Mouse (Mus musculus) embryonic facial prominence, embryonic 14.5 days (tissue): ENCODE measurements around the gene Zfp148. TPM values are rescaled to one million over a fixed set of nuclear protein-coding genes. Genes with fewer than 3 reads are reported as not detected.
A peak's percentile ranks its signal among the peaks of the same experiment; 100 is the strongest.

Experiments
- ATAC-seq: fragments of 200-750 bp; cut with Nextera tagmentation; 2 replicates; pipeline ENCODE4 v1.8.0; 2017; ENCODE audit warnings: low read depth, moderate number of reproducible peaks, moderate TSS enrichment
- DNase-seq: peaks from one replicate; pipeline ENCODE4 v3.0.0-alpha.2; 2015; ENCODE audit warnings: low spot score
- H3K27ac ChIP-seq: fragments of 300-500 bp; sonication (generic); replicated peaks from 2 replicates; pipeline ENCODE4 v1.5.1; 2014; ENCODE audit warnings: low read depth, mild to moderate bottlenecking, low read length, moderate library complexity
- H3K27me3 ChIP-seq: fragments of 300-500 bp; sonication (generic); replicated peaks from 2 replicates; pipeline ENCODE4 v1.6.1; 2014; ENCODE audit warnings: low read length; ENCODE audit not compliant: control insufficient read depth, insufficient read depth
- H3K36me3 ChIP-seq: fragments of 300-500 bp; sonication (generic); 2 replicates; pipeline ENCODE4 v1.6.1; 2014; ENCODE audit warnings: low read length, mixed read lengths; ENCODE audit not compliant: control insufficient read depth, insufficient read depth
- H3K4me1 ChIP-seq: fragments of 300-500 bp; sonication (generic); 2 replicates; pipeline ENCODE4 v1.6.1; 2014; ENCODE audit warnings: antibody characterized with exemption, low read length; ENCODE audit not compliant: control insufficient read depth, insufficient read depth
- H3K4me2 ChIP-seq: fragments of 300-500 bp; sonication (generic); 2 replicates; pipeline ENCODE4 v1.6.1; 2014; ENCODE audit warnings: low read depth, mild to moderate bottlenecking, low read length, moderate library complexity, mixed read lengths
- H3K4me3 ChIP-seq: fragments of 300-500 bp; sonication (generic); 2 replicates; pipeline ENCODE4 v1.5.1; 2014; ENCODE audit warnings: low read depth, mild to moderate bottlenecking, low read length
- H3K9ac ChIP-seq: fragments of 300-500 bp; sonication (generic); 2 replicates; pipeline ENCODE4 v1.6.1; 2014; ENCODE audit warnings: low read depth, mild to moderate bottlenecking, low read length, moderate library complexity, mixed read lengths
- H3K9me3 ChIP-seq: fragments of 300-500 bp; sonication (generic); 2 replicates; pipeline ENCODE4 v1.6.1; 2016; ENCODE audit warnings: low read length; ENCODE audit not compliant: control insufficient read depth
- WGBS: fragments of 180-500 bp; shearing (Covaris S2); extraction: QIAGEN DNeasy Blood & Tissue Kit; methylation state at CpG from one replicate; pipeline ENCODE4 v1.1.7; 2014; 5-methylcytosine and 5-hydroxymethylcytosine counted together
- polyA plus RNA-seq: library from polyadenylated mRNA; unstranded; fragments of >200 nt; fragmentation: Nextera tagmentation; extraction: Ambion mirVana; gene quantifications from 2 replicates; pipeline ENCODE4 v1.2.1, GENCODE M21; 2014

Gene Zfp148
- polyA plus RNA-seq, 1 experiment from 2014 or later = 51.8 TPM

- ATAC-seq = no peak
- H3K27ac ChIP-seq = no peak overlapping the region
- WGBS = 81% methylated on average over 6 of the region's 6 CpGs
Observed at GRCm38 (mm10) chr16:33455263-33455910, 74.8 kb downstream of the Zfp148 start.

GRCm38 (mm10) chr16:33459101-33459500, 78.5 kb downstream of the Zfp148 start:
- H3K4me1 ChIP-seq = peaks cover 12% of the 10 kb centered on the region
- ATAC-seq = no peak
- peaks cover 25% of the 10 kb centered on the region for H3K36me3 ChIP-seq
- no peaks in the 10 kb centered on the region for H3K9me3 ChIP-seq
- no peak overlapping the region for H3K4me3 ChIP-seq
- no peak overlapping the region for H3K27ac ChIP-seq
- H3K4me2 ChIP-seq = no peak overlapping the region
- H3K27me3 ChIP-seq = no peaks in the 10 kb centered on the region
- H3K9ac ChIP-seq = no peak overlapping the region
- WGBS = 93% methylated on average over 1 of the region's 1 CpGs
- DNase-seq = no peak

More at GRCm38 (mm10) chr16:33455263-33455910, 74.8 kb downstream of the Zfp148 start:
- Histone ChIP-seq H3K9me3 (no peaks in the 10 kb centered on the region), H3K4me1 (peaks cover 10% of the 10 kb centered on the region), H3K36me3 (peaks cover 25% of the 10 kb centered on the region), H3K4me3 (no peak overlapping the region), H3K4me2 (no peak overlapping the region), H3K9ac (no peak overlapping the region), H3K27me3 (no peaks in the 10 kb centered on the region)
- no peak for DNase-seq

DNA sequence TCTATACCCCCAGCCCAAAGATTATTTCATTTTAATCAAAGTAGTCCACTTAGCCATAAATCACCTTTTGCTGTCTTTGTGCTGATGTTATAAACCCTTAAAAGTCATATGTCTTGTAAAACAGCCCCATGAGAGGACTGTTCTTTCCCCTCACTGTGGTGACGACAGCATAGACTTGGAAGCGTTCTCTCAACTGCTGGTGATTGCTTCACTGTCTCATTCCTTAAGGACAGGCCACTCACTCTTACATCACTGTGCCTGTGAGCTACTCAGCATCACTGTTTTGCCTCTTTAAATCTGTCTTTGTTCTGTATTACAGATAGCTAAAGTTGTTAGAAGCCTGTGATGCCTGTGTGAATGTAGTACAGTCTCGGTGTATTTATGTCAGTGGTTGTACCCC, 80.8 kb downstream of the Zfp148 start:
- no peaks in the 10 kb centered on the region for H3K27me3 ChIP-seq
- no peak overlapping the region for H3K27ac ChIP-seq
- DNase-seq (no peak), ATAC-seq (no peak)
- H3K4me1 ChIP-seq = 0 out of 2 replicates have a peak, but pooled peaks cover 7% of the 10 kb centered on the region
- no peak overlapping the region for H3K4me3 ChIP-seq
- 72% methylated on average over 3 of the region's 3 CpGs for WGBS
- H3K9me3 ChIP-seq = no peaks in the 10 kb centered on the region
- no peak overlapping the region for H3K9ac ChIP-seq
- H3K4me2 ChIP-seq = no peak overlapping the region
- peaks cover 25% of the 10 kb centered on the region for H3K36me3 ChIP-seq

GRCm38 (mm10) chr16:33464509-33465241, 84.0 kb downstream of the Zfp148 start:
- no peaks in the 10 kb centered on the region for H3K9me3 ChIP-seq
- H3K4me3 ChIP-seq = no peak overlapping the region
- DNase-seq = peak; percentile 51
- ATAC-seq = no peak
- H3K36me3 ChIP-seq = peaks cover 10% of the 10 kb centered on the region
- no peak overlapping the region for H3K4me2 ChIP-seq
- no peak overlapping the region for H3K27ac ChIP-seq
- no peaks in the 10 kb centered on the region for H3K27me3 ChIP-seq
- 90% methylated on average over 4 of the region's 4 CpGs for WGBS
- 0 out of 2 replicates have a peak, but pooled peaks cover 7% of the 10 kb centered on the region for H3K4me1 ChIP-seq
- no peak overlapping the region for H3K9ac ChIP-seq

GRCm38 (mm10) chr16:33465242-33465614, 84.6 kb downstream of the Zfp148 start:
- Histone ChIP-seq H3K4me3 (no peak overlapping the region), H3K4me1 (0 out of 2 replicates have a peak, but pooled peaks cover 7% of the 10 kb centered on the region), H3K27ac (no peak overlapping the region), H3K9ac (no peak overlapping the region), H3K27me3 (no peaks in the 10 kb centered on the region), H3K36me3 (peaks cover 9% of the 10 kb centered on the region), H3K9me3 (no peaks in the 10 kb centered on the region), H3K4me2 (no peak overlapping the region)
- DNase-seq (no peak), ATAC-seq (no peak)
- 95% methylated on average over 4 of the region's 4 CpGs for WGBS

DNA sequence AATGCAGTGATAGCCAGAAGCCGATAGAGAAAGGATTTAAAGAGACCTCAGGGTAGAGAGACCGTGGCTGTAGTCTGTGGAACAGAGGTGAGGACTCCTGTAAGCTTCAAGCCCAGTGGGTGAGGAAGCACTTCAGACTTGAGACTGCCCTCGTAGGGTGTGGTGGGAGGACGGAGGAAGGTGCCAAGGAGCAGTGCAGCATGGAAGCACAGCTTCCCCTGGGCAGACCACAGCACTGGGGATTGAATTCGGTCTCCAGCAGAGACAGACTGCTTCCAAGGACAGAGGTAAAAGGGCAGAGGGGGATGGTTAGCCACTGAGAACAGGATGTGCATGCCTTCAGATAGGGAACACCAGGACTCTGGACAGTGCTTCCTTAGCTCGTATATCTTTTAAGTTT, 86.8 kb downstream of the Zfp148 start:
- H3K4me2 ChIP-seq = no peak overlapping the region
- ATAC-seq (no peak), DNase-seq (no peak)
- no peak overlapping the region for H3K4me3 ChIP-seq
- H3K27ac ChIP-seq = no peak overlapping the region
- peaks cover 14% of the 10 kb centered on the region for H3K36me3 ChIP-seq
- no peak overlapping the region for H3K9ac ChIP-seq
- H3K4me1 ChIP-seq = 0 out of 2 replicates have a peak, but pooled peaks cover 7% of the 10 kb centered on the region
- no peaks in the 10 kb centered on the region for H3K9me3 ChIP-seq
- no peaks in the 10 kb centered on the region for H3K27me3 ChIP-seq
- 61% methylated on average over 6 of the region's 6 CpGs for WGBS

DNA sequence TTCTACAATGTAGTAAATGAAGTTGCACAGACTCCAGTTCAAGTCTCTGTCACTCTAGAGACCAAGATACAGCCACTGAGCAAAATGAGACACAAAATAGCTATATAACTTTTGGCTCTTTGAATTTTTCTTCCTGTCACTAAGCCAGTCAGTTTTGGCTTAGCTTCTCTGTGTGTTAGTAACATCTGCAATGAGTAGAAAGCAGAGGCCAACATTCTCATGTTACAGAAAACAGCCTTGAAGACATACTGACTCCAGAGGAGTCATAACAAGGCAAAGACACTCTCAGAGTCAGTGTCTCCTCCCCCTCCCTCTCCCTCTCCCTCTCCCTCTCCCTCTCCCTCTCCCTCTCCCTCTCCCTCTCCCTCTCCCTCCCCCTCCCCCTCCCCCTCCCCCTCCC, 89.3 kb downstream of the Zfp148 start:
- Histone ChIP-seq H3K4me2 (no peak overlapping the region), H3K36me3 (peaks cover 21% of the 10 kb centered on the region), H3K4me1 (no peaks in the 10 kb centered on the region), H3K9ac (no peak overlapping the region), H3K27ac (0 out of 2 replicates have a peak overlapping the region, but pooled peaks have one; percentile 13), H3K4me3 (no peak overlapping the region), H3K9me3 (no peaks in the 10 kb centered on the region), H3K27me3 (no peaks in the 10 kb centered on the region)
- ATAC-seq (peak; percentile 41; the same call in 1 of the 2 replicates), DNase-seq (peak; percentile 88)

- Histone ChIP-seq H3K27ac (no peak overlapping the region), H3K36me3 (peaks cover 48% of the 10 kb centered on the region), H3K4me1 (no peaks in the 10 kb centered on the region), H3K9ac (no peak overlapping the region), H3K9me3 (no peaks in the 10 kb centered on the region), H3K4me2 (no peak overlapping the region), H3K4me3 (no peak overlapping the region), H3K27me3 (no peaks in the 10 kb centered on the region)
- WGBS = 91% methylated on average over 6 of the region's 6 CpGs
- DNase-seq = no peak
- no peak for ATAC-seq
Observed at GRCm38 (mm10) chr16:33474381-33474780, 93.7 kb downstream of the Zfp148 start.
